Mouse (Mus musculus) heart, adult 18-20 months (tissue): ENCODE measurements around the gene Gm6793. TPM values are rescaled to one million over a fixed set of nuclear protein-coding genes. Genes with fewer than 3 reads are reported as not detected.

Experiments used
- DNase-seq, 2 experiments: peaks; one replicate each; pipeline ENCODE4 v3.0.0; 2021 to 2022; ENCODE audit warnings: mixed read lengths in 1 of 2
- long read RNA-seq, 2 experiments: library from polyadenylated mRNA; stranded (forward); transcript quantifications; one replicate each; pipeline ENCODE4 v2.0.0; 2021
- total RNA-seq, 2 experiments: library from RNA; stranded (reverse); gene quantifications; 2 replicates each; pipeline ENCODE4 v1.2.3; 2021

The Gm6793 gene
- total RNA-seq: not detected
- long read RNA-seq, experiment 1: 0 reads
- long read RNA-seq, experiment 2: 0 reads

DNA sequence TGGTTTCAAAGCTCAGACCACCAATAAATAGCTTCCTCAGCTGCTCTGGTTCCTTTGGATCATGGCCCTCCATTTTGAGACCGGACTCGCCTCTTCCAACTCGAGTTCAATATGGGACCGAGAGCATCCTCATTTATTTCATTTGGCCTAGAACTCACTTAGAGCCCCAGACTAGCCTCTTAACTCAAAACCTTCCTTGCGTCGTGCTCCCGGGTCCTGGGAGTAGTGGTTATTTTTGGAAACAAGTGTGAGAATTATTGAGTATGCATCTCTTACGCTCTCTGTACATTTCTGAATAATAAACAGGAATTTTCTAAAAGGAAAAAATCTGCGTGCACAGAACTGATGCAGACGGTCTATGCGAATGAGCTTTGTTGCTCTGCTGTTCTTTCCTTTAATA lies at the start of gene Gm6793:
TSS of gene Gm6793 (minus strand) at position 101 of the 400 bp plus-strand sequence.
- no peak for DNase-seq

DNA sequence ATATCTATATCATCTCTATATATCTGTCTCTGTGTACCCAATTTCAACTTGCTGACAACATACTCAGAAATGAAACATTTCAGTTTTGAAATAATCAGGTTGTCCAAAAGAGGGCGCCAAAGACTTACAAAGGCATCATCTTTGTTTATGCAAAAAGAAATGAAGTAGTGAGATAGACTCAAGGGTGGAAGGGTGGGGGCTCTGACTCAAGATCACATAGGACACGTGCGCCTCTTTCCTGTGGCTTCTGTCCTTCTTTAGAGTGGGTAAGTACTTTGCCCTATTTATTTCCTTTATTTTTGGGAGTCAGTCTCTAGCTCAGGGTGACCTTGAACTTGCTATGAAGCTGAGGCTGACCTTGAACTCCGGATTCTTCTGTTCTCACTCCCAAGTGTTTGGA lies 46.5 kb upstream of the Gm6793 start:
- peak; percentile 4 to 51 for DNase-seq

DNA sequence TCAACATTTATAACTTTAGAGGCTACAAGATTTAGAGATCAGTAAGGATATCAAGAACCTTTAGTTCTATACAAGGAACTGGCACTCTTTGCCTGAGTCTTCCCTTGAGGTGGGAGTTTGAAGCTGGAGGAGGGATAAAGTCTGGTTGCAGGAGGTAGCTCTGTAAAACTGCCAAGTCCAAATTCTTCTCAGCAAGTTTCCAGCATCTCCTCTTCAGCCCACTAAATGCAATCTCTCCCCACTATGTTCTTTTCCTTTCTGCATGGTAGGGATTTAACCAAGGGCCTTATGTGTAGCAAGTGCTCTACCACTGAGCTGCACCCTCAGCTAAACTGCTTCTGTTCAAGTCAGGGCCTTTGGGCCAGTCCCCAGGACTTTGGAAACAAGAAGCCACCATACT lies 39.6 kb upstream of the Gm6793 start:
- no peak for DNase-seq

DNA sequence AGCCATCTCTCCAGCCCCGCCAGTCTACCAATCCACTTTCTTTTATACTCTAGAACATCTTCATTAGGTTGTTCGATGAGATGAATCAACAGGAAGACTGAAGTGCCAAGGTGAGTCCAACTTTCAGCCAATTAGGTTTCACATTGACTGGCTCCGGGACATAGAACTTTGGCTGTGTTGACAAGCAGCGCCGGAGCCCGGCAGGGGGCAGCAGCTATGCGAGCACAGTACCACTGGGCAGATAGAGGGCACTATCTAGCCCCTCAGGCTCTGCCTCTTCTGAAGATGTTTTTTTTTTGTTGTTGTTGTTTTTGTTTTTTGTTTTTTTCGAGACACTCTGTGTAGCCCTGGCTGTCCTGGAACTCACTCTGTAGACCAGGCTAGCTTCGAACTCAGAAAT lies 36.7 kb upstream of the Gm6793 start:
- DNase-seq: no peak

DNA sequence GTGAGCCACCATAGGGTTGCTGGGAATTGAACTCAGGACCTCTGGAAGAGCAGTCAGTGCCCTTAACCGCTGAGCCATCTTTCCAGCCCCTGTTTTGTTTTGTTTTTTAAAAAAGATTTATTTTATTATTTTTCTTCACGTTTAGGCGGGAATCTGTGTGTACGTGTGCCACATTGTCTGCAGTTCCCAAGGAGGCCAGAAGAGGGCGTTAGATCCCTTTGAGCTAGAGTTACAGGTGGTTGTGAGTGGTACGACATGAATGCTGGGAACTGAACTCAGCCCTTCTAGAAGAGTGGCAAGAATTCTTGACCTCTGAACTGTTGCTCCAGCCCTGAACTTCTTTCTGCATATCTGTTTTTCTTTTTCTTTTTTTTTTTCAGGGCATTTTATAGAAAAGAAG lies 35.1 kb upstream of the Gm6793 start:
- no peak for DNase-seq

DNA sequence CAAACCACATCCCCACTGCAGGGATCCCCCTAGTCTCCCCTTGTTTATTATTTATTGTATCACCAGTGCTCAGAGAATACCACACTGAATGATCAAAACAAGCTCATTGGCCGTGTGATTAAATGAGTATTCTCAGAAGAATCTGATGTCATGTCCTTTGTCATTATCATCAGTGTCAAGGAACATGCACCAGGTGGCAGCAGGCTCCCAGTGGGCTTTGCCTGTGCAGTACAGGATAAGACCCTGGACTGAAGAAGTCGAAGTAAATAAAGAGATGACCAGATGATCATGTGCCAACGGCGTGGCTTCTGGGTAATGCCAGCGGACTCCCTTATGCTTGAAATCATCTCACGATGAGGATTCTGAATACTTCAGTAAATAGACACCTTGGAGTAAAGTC lies 33.5 kb upstream of the Gm6793 start:
- DNase-seq: no peak

DNA sequence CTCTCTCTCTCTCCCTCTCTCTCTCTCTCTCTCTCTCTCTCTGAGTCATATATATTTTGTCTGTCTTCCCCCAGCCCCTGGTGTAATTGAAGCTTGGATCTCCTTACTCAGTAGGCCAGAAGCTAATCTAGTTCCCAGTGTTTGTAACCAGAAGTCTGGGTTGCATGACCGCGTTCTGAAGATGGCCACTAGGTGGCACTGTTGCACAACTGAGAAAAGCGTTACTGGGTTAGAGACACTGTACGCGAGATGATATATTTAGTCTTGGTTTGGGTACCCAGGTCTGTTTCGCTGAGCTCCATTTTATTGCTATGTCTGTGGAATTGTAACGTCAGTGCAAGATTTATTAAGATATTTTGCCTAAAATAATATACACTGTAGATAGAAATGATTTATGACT lies 31.1 kb upstream of the Gm6793 start:
- DNase-seq: peak; percentile 64 to 88

DNA sequence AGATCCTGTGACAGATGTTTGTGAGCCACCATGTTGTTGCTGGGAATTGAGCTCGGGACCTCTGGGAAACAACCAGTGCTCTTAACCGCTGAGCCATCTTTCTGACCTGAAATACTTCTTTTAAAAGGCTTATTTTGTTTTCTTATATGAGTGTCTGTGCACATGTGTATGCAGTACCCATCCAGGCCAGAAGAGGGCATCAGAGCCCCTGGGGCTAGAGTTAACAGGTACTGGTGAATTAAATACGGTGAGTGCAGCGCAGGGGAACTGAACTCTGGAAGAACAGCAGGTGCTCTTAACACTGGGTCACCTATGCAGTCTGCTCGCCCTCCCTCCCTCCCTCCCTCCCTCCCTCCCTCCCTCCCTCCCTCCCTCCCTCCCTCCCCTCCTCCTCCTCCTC lies 30.3 kb upstream of the Gm6793 start:
- DNase-seq: no peak

DNA sequence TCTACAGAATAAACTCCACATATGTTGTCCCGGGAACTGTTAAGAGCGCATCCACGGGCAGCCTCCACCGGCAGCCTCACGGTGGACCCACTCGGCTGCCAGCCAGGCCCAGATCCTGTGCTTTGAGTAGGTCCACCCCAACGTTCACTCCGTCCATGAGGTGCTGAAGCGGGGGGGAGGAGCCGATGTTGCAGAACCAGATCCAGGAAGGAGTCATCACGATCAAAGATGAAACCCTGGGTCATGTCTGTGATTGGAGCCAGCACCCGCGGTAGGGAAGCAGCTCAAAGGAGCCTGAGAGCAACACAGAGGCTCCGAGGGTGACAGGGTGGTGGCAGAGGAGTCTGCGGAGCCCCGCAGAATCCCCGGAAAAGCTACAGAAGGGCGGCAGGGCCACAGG lies 22.7 kb upstream of the Gm6793 start:
- no peak for DNase-seq

DNA sequence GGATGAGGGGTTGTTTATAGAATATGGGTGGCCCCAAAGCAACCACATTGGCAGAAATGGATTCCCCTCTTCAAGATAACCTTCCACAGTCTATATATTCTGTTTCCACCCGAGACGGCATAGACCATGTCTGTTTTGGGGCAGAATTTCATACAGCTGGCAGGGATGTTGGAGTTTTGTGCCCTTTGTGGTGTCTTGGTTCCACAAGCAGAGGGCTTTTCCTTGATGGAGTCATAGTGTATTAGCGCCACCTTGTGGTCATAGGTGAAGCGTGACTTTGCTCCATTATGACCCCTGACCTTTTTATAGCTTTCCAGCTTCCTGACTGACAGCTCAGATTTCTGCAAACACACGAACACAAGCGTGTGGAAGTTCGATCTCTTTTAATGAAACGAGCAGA lies 19.8 kb upstream of the Gm6793 start:
- peak; percentile 22 to 31 for DNase-seq

DNA sequence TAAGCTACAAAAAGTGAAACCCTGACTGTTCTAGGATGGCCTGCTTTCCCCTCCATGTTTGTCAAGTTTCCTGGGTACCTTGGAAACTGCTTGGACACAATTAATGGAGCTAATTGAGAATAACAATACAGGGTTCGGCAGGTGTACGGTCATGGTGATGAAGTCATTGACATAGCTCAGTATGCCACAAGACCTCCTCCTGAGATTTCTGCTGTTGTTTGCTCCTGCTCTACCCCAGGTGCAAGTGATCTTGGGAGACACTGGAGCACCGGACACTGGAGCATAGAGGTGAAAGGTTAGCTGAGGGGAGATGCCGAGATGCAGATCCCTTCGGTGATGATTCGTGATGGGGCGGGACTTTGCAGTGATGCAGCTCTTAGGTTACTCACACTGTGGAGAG lies 18.2 kb upstream of the Gm6793 start:
- no peak for DNase-seq

DNA sequence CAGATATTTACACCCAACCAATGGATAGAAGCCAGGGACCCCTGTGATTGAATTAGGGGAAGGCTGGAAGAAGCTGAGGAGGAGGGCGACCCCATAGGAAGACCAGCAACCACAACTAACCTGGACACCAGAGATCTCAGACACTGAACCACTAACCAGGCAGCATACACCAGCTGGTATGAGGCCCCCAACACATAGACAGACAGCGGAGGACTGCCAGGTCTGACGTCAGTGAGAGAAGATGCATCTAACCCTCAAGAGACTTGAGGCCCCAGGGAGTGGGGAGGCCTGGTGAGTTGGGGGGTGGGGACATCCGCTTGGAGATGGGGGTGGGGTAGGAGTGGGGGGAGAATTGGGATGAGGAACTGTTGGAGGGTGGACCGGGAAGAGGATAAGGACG lies 15.8 kb upstream of the Gm6793 start:
- DNase-seq: no peak

DNA sequence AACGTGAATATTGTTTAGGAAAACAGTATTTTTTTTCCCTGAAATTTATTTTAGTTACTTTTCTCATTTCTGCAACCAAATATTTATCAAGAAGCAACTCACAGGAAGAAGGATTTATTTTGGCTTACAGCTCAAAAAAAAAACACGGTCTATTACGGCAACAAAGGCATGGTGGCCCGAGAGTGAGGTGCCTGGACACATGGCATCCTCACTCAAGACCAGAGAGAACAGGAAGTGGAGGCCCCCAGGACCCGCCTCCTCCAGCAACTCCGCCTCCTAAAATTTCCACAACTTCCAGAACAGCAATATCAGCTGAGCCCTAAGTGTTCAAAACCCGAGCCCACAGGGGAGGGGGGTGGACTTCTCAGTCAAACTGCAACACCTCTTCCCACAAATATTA lies 14.6 kb upstream of the Gm6793 start:
- no peak for DNase-seq

DNA sequence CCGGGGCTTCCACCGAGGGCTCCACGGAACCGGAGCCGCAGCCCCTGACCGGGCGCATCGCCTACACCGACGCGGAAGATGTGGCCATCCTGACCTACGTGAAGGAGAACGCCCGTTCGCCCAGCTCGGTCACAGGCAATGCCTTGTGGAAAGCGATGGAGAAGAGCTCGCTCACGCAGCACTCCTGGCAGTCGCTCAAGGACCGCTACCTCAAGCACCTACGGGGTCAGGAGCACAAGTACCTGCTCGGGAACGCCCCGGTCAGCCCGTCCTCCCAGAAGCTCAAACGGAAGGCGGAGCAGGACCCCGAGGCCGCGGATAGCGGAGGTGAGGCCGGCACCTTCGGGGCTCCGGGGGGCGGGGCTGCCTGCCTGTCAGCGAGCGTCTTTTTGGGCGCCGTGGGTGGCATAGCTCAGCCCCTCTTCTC lies 3.0 kb downstream of the Gm6793 start:
- DNase-seq: peak; percentile 18 to 51

DNA sequence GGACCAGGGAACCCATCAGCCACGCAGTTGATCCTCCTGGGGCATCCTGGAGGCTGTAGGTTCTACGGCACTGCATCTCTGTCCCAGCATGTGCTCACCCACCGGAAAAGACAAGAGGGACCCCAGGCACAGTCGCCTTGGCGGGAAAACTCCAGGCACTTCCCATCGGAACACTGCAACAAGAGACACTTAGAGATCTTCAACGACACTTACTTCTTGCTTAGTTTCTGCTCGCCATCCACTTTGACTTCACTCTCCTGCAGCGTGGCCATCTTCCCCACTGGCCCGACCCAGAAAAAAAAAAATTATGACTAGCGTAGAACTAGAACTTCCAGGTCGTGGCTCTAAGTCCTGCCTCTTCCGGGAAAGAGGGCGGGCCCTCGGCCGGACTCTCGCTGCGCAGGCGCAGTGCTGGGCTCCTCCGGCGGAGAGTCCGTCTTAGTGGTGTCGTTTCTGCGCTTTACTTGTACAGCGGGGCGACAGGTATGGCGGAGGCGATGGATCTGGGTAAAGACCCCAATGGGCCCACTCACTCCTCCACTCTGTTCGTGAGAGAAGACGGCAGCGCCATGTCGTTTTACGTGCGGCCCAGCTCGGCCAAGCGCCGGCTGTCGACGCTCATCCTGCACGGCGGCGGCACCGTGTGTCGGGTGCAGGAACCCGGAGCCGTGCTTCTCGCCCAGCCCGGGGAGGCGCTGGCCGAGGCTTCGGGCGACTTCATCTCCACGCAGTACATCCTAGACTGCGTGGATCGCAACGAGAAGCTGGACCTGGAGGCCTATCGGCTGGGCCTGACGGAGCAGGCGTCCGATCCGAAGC lies 3.6 kb downstream of the Gm6793 start, which contains the start of the genes Kars and Terf2ip:
TSS of gene Kars (minus strand) at position 327 of the 819 bp plus-strand sequence.
TSS of gene Terf2ip (plus strand) at position 402 of the 819 bp plus-strand sequence.
- peak; percentile 96 for DNase-seq

DNA sequence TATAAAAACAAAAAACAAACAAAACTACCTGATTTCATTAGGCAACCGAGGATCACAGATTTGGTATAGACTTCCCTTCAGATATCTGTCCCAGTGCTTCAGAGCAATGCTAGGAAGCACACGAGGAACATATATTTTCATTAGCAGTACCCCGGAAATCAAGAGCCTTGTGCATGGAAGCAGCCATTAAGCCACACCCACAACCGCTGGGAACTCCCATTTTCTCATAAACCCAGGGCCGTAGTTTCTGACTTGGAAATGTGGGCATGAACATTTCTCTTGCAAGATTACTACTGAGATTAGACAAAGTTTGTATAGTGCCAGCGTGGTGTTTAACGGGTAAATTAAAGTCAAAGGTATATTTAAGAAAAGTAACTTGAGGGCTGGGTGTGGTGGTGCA lies 5.3 kb downstream of the Gm6793 start:
- no peak for DNase-seq

DNA sequence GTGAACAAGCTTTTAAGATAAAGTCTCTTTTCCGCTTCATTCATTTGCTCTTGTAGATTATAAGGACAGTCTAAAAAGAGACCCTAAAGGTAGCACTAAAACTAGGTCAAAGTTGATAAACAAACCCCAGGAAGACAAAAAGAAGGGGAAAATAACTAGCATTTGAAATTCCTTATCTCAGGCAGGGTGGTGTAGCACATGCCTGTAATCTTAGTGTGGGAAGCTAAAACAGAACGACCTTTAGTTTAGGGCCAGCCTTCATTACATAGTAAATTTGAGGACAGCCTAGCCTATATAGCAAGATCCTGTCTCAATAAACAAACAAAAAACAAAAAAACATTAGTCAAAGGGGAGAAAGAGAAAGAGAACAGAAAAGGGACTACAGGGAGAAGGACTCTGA lies 7.2 kb downstream of the Gm6793 start:
- no peak for DNase-seq

DNA sequence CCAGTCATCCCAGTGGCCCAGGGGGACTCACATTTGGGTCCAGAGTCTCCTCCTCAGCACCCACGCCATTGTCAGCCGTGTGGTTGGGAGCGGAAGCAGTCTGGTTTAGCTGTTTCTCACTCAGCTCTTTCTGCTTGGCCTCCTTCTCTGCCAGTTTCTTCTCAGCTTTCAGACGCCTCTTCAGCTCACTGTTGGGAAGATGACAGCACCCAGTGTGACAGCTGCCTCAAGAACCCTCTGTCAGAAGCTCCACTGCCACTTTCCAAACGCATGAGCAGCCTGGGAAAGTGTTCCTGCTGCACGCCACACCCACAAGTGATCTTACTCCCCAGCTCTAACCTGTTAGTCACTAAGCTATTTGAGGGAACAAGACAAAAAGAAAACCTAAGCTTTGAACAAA lies 9.2 kb downstream of the Gm6793 start:
- no peak for DNase-seq

DNA sequence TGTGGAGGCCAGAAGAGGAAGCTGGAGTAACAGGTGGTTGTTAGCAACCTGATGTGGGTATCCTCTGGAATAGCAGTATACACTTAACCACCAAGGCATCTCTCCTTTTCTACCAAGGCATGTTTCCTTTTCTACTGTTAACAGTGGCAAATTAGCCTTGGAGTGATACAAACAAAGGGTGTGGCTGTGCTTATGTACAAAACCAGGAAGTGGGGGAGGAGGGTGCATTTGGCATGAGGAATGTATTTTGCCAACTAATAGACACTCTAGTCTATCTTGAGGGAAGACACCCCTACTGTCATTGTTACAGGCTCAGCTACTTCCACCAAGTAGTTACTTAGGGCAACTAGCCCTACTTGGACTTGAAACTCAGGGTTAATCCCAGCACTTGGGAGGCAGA lies 10.1 kb downstream of the Gm6793 start:
- no peak for DNase-seq

DNA sequence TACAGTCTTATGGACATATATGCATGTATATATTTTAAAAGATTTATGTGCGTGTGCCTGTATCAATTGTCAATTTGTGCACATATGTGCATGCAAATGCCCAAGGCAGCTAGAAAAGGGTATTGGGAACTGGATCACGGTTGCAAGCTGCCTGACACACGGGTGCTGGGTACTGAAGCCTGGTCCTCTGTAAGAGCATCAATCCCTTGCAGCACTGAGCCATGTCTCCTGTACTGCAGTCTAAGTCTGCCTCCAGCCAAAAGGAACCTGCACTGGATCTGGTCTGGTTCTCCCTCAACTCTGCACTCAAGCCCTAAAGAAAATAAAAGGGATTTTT lies 22.2 kb downstream of the Gm6793 start:
- no peak for DNase-seq

DNA sequence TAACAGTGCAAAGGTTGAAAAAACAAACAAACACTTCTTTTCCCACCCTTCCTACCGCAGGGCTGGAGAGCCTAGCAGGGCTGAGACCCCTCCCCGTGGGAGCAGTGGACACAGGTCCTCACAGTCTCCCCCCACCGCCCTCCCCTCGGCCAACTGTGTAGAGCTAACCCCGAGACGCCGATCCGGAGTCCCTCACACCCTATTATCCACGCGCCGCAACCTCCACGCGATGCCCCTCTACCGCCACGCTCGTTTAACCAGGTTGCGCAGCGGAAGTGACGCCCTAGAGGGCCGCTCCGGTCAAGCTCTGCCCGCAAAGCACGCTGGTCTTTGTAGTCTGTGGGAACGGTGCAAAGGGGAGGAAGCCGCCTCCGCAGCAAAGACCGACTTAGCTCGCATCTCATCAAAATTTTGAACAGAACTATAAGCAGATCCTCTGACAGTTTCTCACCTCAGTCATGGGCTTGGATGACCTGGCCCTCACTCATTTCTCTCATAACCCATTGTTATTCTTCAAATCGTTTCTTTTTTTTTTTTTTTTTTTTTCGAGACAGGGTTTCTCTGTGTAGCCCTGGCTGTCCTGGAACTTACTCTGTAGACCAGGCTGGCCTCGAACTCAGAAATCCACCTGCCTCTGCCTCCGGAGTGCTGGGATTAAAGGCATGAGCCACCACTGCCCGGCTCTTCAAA lies 22.7 kb downstream of the Gm6793 start, which contains the start of gene Adat1:
TSS of gene Adat1 (minus strand) at position 290 of the 690 bp plus-strand sequence.
- DNase-seq: peak; percentile 92 to 93

DNA sequence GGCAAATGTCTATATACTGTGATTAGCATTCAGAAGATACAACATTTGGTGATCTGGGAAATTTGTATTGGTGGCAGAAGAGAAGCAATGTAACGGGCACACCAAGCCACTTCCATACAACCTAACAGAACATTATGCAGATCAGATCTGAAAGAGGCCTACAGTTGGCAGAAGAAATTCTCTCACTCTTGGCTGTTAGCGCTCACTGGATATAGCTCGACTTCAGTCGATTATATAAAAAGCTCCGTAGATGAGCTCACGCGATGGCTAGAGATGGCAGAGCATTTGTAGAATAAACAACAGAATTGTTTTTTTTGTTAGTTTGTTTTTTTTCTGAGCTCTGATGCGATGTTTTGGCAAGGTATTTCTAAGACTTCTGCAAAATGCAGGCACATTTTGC lies 23.6 kb downstream of the Gm6793 start:
- no peak for DNase-seq

DNA sequence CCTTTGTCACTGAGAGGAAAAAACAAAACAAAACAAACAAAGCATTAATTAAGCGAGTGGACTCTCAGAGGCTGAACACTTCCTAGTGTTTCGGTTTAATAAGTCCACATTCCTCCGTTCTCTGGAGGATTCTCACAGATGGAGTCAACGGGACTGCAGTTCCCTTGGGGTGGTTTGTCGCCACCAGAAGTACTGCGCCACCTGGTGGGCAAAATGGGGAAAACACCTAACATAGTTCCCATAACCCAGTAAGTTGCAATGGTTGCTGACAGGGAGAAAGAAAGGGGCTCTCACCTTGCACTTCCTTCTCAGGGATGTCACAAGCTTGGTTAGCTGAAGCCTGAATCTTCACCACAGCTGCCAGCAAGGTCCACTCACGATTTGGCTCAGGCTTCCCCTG lies 24.9 kb downstream of the Gm6793 start:
- DNase-seq: peak; percentile 69 to 89

DNA sequence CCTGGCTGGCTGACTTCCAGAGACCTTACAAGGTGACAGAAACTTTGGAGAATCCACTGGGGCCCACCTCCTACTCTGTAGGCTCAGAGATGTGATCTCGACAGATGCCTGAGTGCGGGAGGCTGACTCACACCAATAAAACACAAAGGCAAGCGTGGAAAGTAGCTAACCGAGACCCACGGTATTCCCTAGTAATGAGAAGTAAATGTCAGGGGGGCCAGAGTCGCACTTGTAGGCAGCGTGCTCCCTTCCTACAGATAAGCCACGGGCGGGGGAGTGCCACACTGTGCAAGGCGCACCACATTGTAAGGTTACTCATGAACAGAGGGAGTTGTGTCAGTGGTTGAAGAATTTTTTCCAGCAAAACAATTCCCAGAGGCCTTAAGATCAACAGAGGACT lies 30.3 kb downstream of the Gm6793 start:
- no peak for DNase-seq
